Mouse (Mus musculus) neural tube, embryonic 12.5 days (tissue): Measurements from ENCODE around the gene Pgf. TPM values are rescaled to one million over a fixed set of nuclear protein-coding genes. Genes with fewer than 3 reads are reported as not detected.

ENCODE experiments used
- ATAC-seq: fragments of 200-750 bp; cut with Nextera tagmentation; 2 replicates; pipeline ENCODE4 v1.8.0; 2017; ENCODE audit warnings: low read depth, mild to moderate bottlenecking, moderate TSS enrichment, moderate library complexity; ENCODE audit not compliant: low FRiP score
- H3K27ac ChIP-seq: fragments of 300-500 bp; sonication (generic); 2 replicates; pipeline ENCODE4 v1.5.1; 2016
- H3K27me3 ChIP-seq: fragments of 300-500 bp; sonication (generic); replicated peaks from 2 replicates; pipeline ENCODE4 v1.6.1; 2016; ENCODE audit warnings: mild to moderate bottlenecking
- H3K36me3 ChIP-seq: fragments of 300-500 bp; sonication (generic); 2 replicates; pipeline ENCODE4 v1.6.1; 2016; ENCODE audit warnings: mild to moderate bottlenecking
- H3K4me1 ChIP-seq: fragments of 300-500 bp; sonication (generic); 2 replicates; pipeline ENCODE4 v1.6.1; 2016
- H3K4me2 ChIP-seq: fragments of 300-500 bp; sonication (generic); replicated peaks from 2 replicates; pipeline ENCODE4 v1.6.1; 2016; ENCODE audit warnings: mild to moderate bottlenecking
- H3K4me3 ChIP-seq: fragments of 300-500 bp; sonication (generic); 2 replicates; pipeline ENCODE4 v1.5.1; 2016
- H3K9ac ChIP-seq: fragments of 300-500 bp; sonication (generic); 2 replicates; pipeline ENCODE4 v1.6.1; 2016; ENCODE audit warnings: mild to moderate bottlenecking
- H3K9me3 ChIP-seq: fragments of 300-500 bp; sonication (generic); 2 replicates; pipeline ENCODE4 v1.6.1; 2016; ENCODE audit warnings: mild to moderate bottlenecking
- WGBS: fragments of 180-500 bp; shearing (Covaris S2); methylation state at CpG from one replicate; pipeline ENCODE4 v1.1.7; 2016; 5-methylcytosine and 5-hydroxymethylcytosine counted together
- polyA plus RNA-seq: library from polyadenylated mRNA; unstranded; fragments of >200 nt; fragmentation: Nextera tagmentation; extraction: Ambion mirVana; gene quantifications from 2 replicates; pipeline ENCODE4 v1.2.1, GENCODE M21; 2016

The Pgf gene
- polyA plus RNA-seq, 1 experiment from 2014 or later = 10.9 TPM

DNA sequence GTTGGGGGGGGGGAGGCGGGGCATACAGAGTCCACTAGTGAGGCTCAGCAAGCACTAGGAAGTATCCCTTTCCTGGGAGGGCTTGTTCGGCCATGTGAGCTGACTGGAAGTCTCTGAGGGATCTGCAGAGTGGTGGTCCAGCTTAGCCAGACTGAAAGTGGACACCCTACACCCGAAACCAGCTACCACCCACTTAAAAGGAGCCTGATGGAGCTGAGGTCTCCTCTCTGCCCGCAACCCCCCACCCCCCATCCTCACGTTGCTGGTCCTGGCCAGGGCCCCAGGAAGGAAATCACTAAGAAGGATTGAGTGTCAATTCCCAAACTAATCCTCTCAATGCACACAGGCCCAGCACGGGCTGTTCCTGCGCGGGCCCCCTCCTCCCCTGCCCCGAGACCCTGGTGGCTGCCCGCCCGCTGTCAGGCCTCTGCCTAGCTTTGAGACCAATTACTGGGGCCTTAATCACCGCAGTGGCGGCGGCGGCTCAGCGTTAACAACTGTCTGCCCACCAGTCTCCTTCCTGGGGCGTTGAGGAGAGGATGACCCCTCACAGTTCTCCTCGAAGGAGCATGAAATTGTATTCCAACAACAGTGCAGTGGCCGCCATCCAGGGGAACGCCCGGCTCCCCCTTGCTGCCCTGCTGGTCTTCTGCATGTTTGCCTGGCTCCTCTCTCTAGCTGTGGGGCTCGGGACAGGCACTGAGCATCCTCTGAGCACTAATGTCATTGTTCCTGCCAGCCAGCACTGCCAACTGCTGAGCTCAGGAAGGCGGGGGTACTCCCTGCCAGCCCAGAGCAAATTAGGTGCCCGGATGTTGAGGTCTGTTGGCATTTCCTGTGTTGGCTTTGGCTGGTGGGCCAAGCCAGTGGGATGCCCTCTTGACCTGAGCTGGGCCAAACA lies 23.6 kb upstream of the Pgf start:
- H3K4me1 ChIP-seq = peaks cover 20% of the 10 kb centered on the region
- H3K4me2 ChIP-seq = peak overlapping the region; percentile 37
- H3K27me3 ChIP-seq = no peaks in the 10 kb centered on the region
- H3K36me3 ChIP-seq = no peaks in the 10 kb centered on the region
- WGBS = 17% methylated on average over 24 of the region's 24 CpGs
- no peaks in the 10 kb centered on the region for H3K9me3 ChIP-seq
- no peak overlapping the region for H3K4me3 ChIP-seq
- H3K27ac ChIP-seq = 0 out of 2 replicates have a peak overlapping the region, but pooled peaks have one; percentile 0
- ATAC-seq = peak; percentile 17; the same call in 1 of the 2 replicates
- H3K9ac ChIP-seq = no peak overlapping the region; the same call in 1 of the 2 replicates

GRCm38 (mm10) chr12:85199954-85200353 lies 22.4 kb upstream of the Pgf start:
- H3K4me1 ChIP-seq = peaks cover 24% of the 10 kb centered on the region

DNA sequence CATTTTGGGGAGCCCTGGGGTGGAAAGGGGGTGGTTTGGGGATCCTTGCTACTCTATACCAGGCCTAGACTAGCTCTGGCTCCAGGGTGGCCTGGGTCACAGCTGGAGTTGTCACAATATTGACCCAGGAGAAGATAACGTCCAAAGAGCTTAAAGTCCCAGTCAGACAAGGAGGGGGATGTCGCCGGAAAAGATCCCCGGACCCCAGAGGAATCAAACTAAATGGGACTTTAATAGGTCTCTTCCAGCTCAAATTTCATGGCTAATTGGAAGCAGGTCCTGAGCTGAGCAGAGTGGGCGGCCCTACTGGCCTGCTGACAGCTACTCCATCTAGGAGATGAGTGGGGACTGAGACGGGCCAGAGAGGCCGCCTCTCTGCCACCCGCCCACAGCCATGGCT lies 20.3 kb upstream of the Pgf start:
- H3K36me3 ChIP-seq = no peaks in the 10 kb centered on the region
- no peak overlapping the region for H3K9ac ChIP-seq
- H3K27ac ChIP-seq = no peak overlapping the region
- no peaks in the 10 kb centered on the region for H3K27me3 ChIP-seq
- 31% methylated on average over 8 of the region's 8 CpGs for WGBS
- H3K4me1 ChIP-seq = peaks cover 30% of the 10 kb centered on the region
- H3K4me3 ChIP-seq = no peak overlapping the region
- no peak overlapping the region for H3K4me2 ChIP-seq
- no peak for ATAC-seq
- no peaks in the 10 kb centered on the region for H3K9me3 ChIP-seq

More at GRCm38 (mm10) chr12:85199954-85200353, 22.4 kb upstream of the Pgf start:
- no peak overlapping the region for H3K4me3 ChIP-seq
- no peaks in the 10 kb centered on the region for H3K36me3 ChIP-seq
- no peak overlapping the region for H3K27ac ChIP-seq
- H3K9me3 ChIP-seq = no peaks in the 10 kb centered on the region
- 79% methylated on average over 1 of the region's 1 CpGs for WGBS
- ATAC-seq = no peak
- no peak overlapping the region for H3K4me2 ChIP-seq
- H3K9ac ChIP-seq = no peak overlapping the region
- no peaks in the 10 kb centered on the region for H3K27me3 ChIP-seq

DNA sequence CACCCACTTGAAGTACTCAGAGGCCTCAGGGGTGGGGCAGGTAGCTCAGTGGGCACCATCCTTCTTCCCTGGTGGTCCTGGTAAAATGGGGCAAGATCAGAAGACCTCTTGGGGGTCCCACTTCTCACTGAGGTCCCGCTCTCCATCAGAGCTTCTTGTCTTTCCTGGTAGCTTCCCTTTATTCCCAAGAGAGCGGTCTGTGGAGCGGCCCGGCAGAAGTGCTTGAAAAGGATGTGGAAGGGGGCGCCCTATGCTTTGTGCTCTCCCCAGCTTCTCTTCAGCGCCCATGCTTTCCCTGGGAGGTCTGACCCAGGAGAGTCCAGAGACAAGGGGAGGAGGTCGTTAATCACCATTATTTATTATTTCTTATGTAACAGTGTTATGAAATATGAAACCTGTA lies 19.8 kb upstream of the Pgf start:
- Histone ChIP-seq H3K9me3 (no peaks in the 10 kb centered on the region), H3K36me3 (no peaks in the 10 kb centered on the region), H3K4me2 (no peak overlapping the region), H3K9ac (no peak overlapping the region), H3K4me3 (no peak overlapping the region), H3K27ac (no peak overlapping the region), H3K4me1 (peaks cover 35% of the 10 kb centered on the region), H3K27me3 (no peaks in the 10 kb centered on the region)
- no peak for ATAC-seq
- WGBS = 81% methylated on average over 7 of the region's 7 CpGs

DNA sequence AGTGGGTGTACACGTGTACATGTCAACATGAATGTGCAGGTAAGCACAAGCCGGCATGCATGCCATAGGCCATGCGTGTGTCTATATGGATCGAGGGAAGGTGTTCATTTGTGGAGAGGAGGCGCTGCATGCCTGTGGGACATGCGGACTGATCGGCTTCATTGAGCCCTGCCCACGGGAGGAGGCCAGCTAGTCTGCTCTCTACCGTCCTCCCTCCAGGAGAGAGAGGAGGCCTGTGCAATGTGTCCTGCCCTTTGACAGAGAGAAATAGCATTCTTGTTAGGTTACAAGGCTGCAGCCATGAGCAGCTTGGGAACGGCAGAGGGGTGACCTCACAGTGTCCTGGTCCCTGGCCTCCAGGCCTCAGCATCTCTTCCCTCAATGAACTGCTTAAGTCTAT lies 18.6 kb upstream of the Pgf start:
- Histone ChIP-seq H3K9me3 (no peaks in the 10 kb centered on the region), H3K27ac (no peak overlapping the region), H3K4me3 (no peak overlapping the region), H3K36me3 (no peaks in the 10 kb centered on the region), H3K4me1 (peaks cover 35% of the 10 kb centered on the region), H3K9ac (no peak overlapping the region), H3K27me3 (no peaks in the 10 kb centered on the region), H3K4me2 (no peak overlapping the region)
- 83% methylated on average over 10 of the region's 10 CpGs for WGBS
- ATAC-seq = no peak

GRCm38 (mm10) chr12:85195086-85195485 lies 17.5 kb upstream of the Pgf start:
- 85% methylated on average over 5 of the region's 5 CpGs for WGBS
- peaks cover 30% of the 10 kb centered on the region for H3K4me1 ChIP-seq
- no peaks in the 10 kb centered on the region for H3K27me3 ChIP-seq
- no peaks in the 10 kb centered on the region for H3K36me3 ChIP-seq
- H3K27ac ChIP-seq = no peak overlapping the region
- no peaks in the 10 kb centered on the region for H3K9me3 ChIP-seq
- ATAC-seq = no peak
- H3K4me3 ChIP-seq = no peak overlapping the region
- H3K4me2 ChIP-seq = no peak overlapping the region
- H3K9ac ChIP-seq = no peak overlapping the region

DNA sequence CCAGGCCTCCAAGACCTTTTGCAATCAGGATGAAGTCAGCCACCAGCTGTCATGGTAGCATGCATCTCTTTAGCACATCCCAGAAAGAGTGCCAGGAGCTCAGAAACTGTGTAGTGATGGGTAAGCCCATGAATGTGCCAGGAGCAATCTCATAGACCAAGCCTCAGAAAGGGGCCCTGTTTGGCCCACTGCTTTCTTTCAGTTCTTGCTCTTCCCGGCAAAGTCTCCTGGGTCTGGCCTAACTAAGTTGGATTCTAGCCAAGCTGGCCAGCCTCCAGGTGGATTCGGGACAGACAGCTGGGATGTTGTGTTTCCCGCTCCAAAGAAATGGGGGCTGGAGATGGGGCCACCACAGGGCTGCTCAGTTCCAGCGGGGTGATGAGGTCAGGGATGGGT lies 17.0 kb upstream of the Pgf start:
- Histone ChIP-seq H3K4me3 (no peak overlapping the region), H3K27ac (no peak overlapping the region), H3K27me3 (no peaks in the 10 kb centered on the region), H3K9ac (no peak overlapping the region), H3K4me2 (no peak overlapping the region), H3K9me3 (no peaks in the 10 kb centered on the region), H3K36me3 (no peaks in the 10 kb centered on the region), H3K4me1 (peaks cover 30% of the 10 kb centered on the region)
- 58% methylated on average over 4 of the region's 4 CpGs for WGBS
- no peak for ATAC-seq

- H3K4me1 ChIP-seq = peaks cover 30% of the 10 kb centered on the region
- H3K4me3 ChIP-seq = no peak overlapping the region
- ATAC-seq = no peak
- H3K9ac ChIP-seq = no peak overlapping the region
- H3K27me3 ChIP-seq = no peaks in the 10 kb centered on the region
- H3K36me3 ChIP-seq = no peaks in the 10 kb centered on the region
- 89% methylated on average over 11 of the region's 11 CpGs for WGBS
- H3K9me3 ChIP-seq = no peaks in the 10 kb centered on the region
- H3K4me2 ChIP-seq = no peak overlapping the region
- no peak overlapping the region for H3K27ac ChIP-seq
Measured at GRCm38 (mm10) chr12:85193923-85194622, 16.5 kb upstream of the Pgf start.

GRCm38 (mm10) chr12:85193146-85193545 lies 15.6 kb upstream of the Pgf start:
- H3K4me1 ChIP-seq = peaks cover 30% of the 10 kb centered on the region
- H3K27me3 ChIP-seq = no peaks in the 10 kb centered on the region
- ATAC-seq = no peak
- no peak overlapping the region for H3K4me3 ChIP-seq
- no peaks in the 10 kb centered on the region for H3K36me3 ChIP-seq
- no peaks in the 10 kb centered on the region for H3K9me3 ChIP-seq
- no peak overlapping the region for H3K4me2 ChIP-seq
- no peak overlapping the region for H3K27ac ChIP-seq
- WGBS = 81% methylated on average over 10 of the region's 10 CpGs
- H3K9ac ChIP-seq = no peak overlapping the region

GRCm38 (mm10) chr12:85192461-85193108 lies 15.0 kb upstream of the Pgf start:
- Histone ChIP-seq H3K4me1 (peaks cover 26% of the 10 kb centered on the region), H3K9ac (no peak overlapping the region), H3K4me2 (no peak overlapping the region), H3K36me3 (no peaks in the 10 kb centered on the region), H3K27me3 (no peaks in the 10 kb centered on the region), H3K27ac (no peak overlapping the region), H3K9me3 (no peaks in the 10 kb centered on the region), H3K4me3 (no peak overlapping the region)
- no peak for ATAC-seq
- 33% methylated on average over 19 of the region's 19 CpGs for WGBS

GRCm38 (mm10) chr12:85190290-85190689 lies 12.7 kb upstream of the Pgf start:
- H3K9me3 ChIP-seq = no peaks in the 10 kb centered on the region
- H3K4me2 ChIP-seq = no peak overlapping the region
- H3K4me1 ChIP-seq = peaks cover 18% of the 10 kb centered on the region
- H3K4me3 ChIP-seq = no peak overlapping the region
- WGBS = 87% methylated on average over 7 of the region's 7 CpGs
- H3K9ac ChIP-seq = no peak overlapping the region
- ATAC-seq = no peak
- no peak overlapping the region for H3K27ac ChIP-seq
- no peaks in the 10 kb centered on the region for H3K27me3 ChIP-seq
- H3K36me3 ChIP-seq = no peaks in the 10 kb centered on the region

DNA sequence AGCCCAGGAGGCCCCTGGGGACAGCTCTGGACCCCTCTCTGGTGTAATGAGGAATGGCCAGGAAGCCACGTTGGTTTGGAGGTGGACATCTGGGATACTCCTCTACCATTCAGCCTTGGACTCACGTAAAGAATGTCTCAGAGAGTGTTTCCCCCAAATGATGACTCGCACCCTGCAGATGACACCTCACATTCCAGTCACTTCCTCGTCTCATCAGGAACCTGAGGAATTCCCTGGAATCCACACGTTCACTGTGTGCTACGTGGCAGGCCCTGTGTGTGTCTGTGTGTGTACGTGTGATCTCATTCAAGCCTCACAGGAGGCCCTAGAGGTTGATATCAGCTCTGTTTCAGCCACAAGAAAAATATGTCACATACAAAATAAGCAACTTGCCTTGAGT lies 8.8 kb upstream of the Pgf start:
- ATAC-seq = no peak
- Histone ChIP-seq H3K4me2 (no peak overlapping the region), H3K27me3 (no peaks in the 10 kb centered on the region; the same call in 1 of the 2 replicates), H3K9me3 (no peaks in the 10 kb centered on the region), H3K27ac (no peak overlapping the region), H3K9ac (no peak overlapping the region), H3K4me3 (no peak overlapping the region), H3K36me3 (no peaks in the 10 kb centered on the region), H3K4me1 (peaks cover 18% of the 10 kb centered on the region)
- WGBS = 78% methylated on average over 7 of the region's 7 CpGs
